Mouse (Mus musculus) spleen, adult 2 months (tissue): ENCODE results near the gene Fam221b.

Source experiments
- CTCF ChIP-seq: fragments of 200-500 bp; IDR thresholded peaks from 2 replicates; pipeline ENCODE4 v1.5.1; 2011; ENCODE audit warnings: mild to moderate bottlenecking, inconsistent platforms; ENCODE audit not compliant: insufficient read depth, insufficient read length, insufficient replicate concordance; ENCODE audit errors: extremely low read depth
- POLR2A ChIP-seq: fragments of 200-500 bp; IDR thresholded peaks from 2 replicates; pipeline ENCODE4 v1.6.1; 2011; ENCODE audit warnings: low read depth, low read length, inconsistent platforms

GRCm38 (mm10) chr4:43673703-43674102, 4.8 kb upstream of the Fam221b start:
- TF ChIP-seq POLR2A (no peak), CTCF (no peak)
